Mouse (Mus musculus) layer of hippocampus, postnatal 36 days (tissue): ENCODE measurements around the gene Acot6. TPM values are rescaled to one million over a fixed set of nuclear protein-coding genes. Genes with fewer than 3 reads are reported as not detected.
A peak's percentile ranks its signal among the peaks of the same experiment; 100 is the strongest.

Source experiments
- DNase-seq, 2 experiments: peaks; one replicate each; pipeline ENCODE4 v3.0.0; 2022
- total RNA-seq, 2 experiments: library from RNA; stranded (reverse); gene quantifications; 2 replicates each; pipeline ENCODE4 v1.2.3; 2021

Gene Acot6
- total RNA-seq, 2 experiments from 2014 or later, result 4.6 to 5.0 TPM

DNA sequence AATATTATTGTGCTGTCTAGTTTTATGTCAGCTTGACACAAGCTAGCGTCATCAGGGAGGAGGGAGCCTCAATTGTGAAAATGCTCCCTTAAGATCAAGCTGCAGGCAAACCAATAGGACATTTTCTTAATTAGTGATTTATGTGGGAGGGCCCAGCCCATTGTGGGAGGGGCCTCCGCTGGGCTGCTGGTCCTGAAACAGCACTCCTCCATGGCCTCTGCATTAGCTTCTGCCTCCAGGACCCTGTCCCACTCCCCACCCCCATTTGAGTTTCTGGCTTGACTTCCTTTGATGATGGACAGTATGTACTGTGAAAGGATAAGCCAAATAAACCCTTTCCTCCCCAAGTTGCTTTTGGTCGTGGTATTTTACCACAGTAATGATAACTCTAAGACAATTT lies 6.6 kb downstream of the Acot6 start:
- DNase-seq, result no peak

GRCm38 (mm10) chr12:84107692-84108091 lies 7.2 kb downstream of the Acot6 start:
- no peak for DNase-seq

GRCm38 (mm10) chr12:84109924-84110323 lies 9.5 kb downstream of the Acot6 start:
- DNase-seq, result no peak

DNA sequence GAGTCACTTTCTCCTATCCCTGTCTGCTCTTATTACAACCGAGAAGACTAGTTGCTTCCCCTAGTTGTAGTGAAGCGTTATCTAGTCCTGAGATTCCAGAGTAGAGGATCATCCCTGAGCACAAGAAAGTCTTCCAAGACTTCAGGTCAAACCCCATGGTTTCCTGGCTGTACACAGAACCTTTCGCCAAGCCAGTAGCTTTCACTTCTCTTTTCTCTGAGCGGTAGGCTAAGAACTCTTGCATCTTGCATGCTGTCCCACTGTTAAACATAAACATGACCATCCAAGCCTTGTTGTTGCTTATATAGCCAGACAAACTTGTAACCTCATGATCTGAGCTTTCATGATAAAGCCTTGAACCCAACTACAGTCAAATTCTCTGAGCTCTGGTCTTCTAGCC lies 10.4 kb downstream of the Acot6 start:
- DNase-seq, result no peak

- no peak for DNase-seq
These were observed 13.2 kb downstream of the Acot6 start for GRCm38 (mm10) chr12:84113676-84114075.

GRCm38 (mm10) chr12:84114153-84114994 lies 13.9 kb downstream of the Acot6 start, which contains the start of gene Dnal1:
Gene Dnal1, plus strand, starts transcription at chr12:84114366.
- peak; percentile 86 to 87 for DNase-seq

GRCm38 (mm10) chr12:84119584-84119983 lies 19.1 kb downstream of the Acot6 start:
- DNase-seq, result no peak

- no peak for DNase-seq
These were observed 25.4 kb downstream of the Acot6 start for GRCm38 (mm10) chr12:84125892-84126291.

GRCm38 (mm10) chr12:84126899-84127298 lies 26.4 kb downstream of the Acot6 start:
- no peak for DNase-seq

GRCm38 (mm10) chr12:84128576-84128975 lies 28.1 kb downstream of the Acot6 start:
- DNase-seq, result no peak

DNA sequence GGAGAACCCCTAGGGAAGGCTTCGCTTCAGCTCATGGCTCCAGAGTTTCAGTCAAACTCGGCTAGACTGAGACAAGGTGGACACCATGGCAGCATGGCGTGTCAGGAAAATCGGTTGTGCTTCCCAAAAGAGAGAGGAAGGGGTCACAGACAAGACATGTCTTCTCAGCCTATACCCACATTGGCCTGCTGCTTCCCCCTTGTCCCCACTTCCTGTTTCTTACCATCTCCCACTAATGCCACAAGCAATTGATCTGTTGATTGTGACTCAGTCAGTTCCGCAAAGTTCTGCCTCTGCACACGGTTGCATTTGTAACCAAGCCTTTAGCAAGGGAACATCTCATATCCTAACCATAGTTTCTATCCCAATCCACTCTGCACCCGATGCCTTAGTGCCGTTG lies 29.5 kb downstream of the Acot6 start:
- DNase-seq, result no peak

- DNase-seq, result no peak
These were observed 31.8 kb downstream of the Acot6 start for GRCm38 (mm10) chr12:84132265-84132664.

GRCm38 (mm10) chr12:84137131-84137530 lies 36.7 kb downstream of the Acot6 start:
- DNase-seq, result no peak

GRCm38 (mm10) chr12:84140135-84140534 lies 39.7 kb downstream of the Acot6 start:
- DNase-seq, result no peak

DNA sequence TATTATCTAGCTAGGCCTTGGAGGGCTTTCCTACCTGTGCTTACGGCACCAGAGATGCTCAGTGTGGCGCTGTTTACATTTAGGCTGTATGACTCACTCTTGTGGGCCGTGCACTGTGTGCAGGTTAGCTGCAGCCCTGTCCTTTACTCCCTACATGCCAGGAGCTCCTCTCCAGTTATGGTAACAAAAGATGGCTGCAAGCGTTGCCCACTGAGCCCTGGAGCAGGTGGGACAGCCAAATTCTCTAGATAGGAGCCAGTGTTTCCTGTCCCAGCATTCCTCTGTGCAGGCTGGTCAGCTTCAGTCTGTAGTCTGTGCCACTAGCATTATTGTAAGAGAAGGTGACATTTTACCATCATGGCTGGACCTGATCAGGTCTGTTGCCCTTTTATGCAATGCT lies 40.8 kb downstream of the Acot6 start:
- DNase-seq, result no peak

- no peak for DNase-seq
These were observed 42.0 kb downstream of the Acot6 start for GRCm38 (mm10) chr12:84142281-84143050.

DNA sequence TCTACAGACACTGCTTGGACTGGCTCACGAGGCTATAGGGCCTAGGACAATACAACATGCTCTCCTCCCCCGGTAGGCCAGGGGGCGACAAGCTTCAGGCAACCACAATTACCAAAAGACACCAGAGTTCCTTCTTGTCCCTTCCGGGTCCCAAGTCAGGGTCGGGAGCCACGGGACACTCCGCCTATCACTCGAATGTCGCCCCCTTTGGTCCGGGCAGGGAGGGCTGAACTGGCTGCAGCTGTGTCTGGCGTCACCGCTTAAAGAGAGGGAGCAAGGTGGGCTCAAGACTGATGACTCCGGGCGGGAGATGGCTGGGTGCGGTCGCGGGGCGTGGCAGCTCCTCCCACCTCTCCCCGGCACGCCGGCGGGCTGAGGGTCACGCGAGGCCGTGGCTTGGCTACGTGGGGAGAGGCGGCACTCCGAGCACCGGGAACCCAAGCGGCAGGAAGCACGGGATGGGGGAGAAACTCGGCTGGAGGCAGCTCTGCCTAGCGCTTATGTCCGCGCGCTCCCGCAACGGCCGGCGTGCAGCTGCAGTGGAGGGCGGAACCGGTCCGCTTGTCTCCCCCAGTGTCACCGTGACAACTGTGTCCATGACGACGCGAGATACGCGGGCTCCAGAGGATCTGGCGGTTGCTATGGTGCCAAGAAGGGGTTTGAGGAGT lies 47.6 kb downstream of the Acot6 start, which contains the start of gene Pnma1:
TSS of gene Pnma1 (minus strand) at position 536 of the 668 bp plus-strand sequence.
- peak; percentile 77 to 78 for DNase-seq

DNA sequence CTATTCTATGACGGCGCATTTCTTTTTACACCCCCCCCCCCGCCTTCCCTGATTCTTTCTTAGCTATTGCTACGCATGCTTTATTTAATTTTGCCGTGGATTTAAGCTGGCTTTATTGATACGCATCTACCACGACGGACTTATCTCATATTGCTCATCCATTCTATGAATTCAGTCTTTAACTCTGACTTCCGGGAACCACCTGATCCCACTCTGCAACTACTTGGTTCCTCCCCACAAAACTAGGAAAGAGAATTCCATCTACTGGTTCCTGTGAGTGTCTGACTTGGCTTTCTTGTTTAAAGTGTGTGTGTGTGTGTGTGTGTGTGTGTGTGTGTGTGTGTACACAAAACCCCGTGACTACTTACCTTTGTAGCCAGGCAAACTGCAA lies 48.2 kb downstream of the Acot6 start:
- no peak for DNase-seq

DNA sequence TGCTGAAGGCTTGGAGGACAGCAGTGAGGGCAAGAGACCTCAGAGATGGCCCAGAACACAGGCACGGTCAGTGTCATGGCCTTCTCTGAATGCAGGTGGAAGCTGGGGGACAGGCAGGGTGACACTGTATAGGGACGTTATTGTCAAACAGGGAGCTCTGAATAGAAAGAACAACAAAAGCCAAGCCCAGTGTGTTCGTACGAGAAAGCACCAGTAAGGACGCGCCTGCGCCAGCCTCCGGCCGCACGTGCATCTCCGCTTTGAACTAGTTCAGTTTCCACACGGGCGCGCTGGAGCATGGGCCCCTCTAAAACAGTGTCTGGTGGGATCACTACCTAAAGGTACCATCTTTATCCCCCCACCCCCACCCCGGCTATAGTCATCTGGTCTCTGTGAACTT lies 49.5 kb downstream of the Acot6 start:
- DNase-seq, result no peak

DNA sequence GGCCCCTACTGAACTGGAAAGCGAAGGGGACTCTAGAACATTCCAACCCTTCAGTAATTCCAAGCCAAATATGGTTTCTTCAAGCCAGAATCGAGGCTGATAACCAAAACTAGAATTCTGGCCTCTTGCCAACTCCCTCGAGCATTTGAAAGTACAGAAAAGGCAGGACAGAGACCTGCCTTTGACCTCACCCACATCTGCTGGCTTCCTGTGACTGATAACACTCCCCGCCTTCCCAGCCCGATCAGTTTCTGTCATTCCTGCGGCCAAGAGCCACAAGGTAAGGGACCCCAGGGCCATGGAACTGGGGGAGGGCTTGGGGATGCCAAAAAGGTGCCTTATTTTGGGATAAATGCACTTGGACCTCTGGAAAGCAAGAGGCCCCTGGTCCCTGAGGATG lies 50.5 kb downstream of the Acot6 start:
- no peak for DNase-seq

- DNase-seq, result no peak
These were observed 51.5 kb downstream of the Acot6 start for GRCm38 (mm10) chr12:84151911-84152310.

DNA sequence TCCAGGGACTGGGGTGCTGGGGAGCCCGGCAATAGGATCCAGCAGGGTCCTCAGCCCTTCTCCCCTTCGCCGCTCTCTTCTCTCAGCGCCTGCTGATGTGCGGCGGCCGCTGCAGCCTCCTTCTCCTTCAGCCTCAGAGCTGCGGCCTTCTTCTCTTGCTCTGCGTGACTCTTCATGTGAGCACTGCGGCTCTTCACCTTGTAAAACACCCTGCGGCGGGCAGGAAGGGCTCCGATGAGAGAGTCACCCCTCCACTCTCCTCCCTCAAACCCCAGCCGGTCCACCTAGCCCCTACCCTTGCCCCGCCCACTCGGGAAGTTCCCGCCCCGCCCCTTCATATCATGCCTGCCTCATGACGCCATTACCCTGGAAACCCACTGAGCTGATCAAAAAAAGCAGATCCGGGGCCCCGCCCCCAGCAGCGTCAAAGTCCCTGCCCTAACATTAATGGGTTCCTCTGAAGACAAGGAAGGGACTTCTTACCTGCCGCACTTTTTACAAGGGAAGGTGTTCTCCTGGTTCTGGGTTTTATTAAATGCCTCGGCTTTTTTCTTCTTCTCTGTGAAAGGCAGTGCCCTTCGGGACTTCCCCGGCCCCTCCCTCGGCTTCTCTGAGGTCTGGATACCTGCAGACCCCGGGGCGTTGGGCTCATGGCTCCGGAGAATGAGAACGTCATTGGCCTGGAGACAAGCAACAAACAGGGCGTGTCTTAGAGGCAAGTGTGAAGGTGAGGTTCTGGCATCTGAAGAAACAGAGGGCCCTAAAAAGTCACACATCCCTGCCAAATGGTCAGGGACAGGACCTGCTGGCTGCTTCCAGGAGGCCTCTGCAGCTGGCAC lies 52.1 kb downstream of the Acot6 start:
- DNase-seq, result no peak
